Mouse (Mus musculus): Measurements from ENCODE around the gene Aida. TPM values are rescaled to one million over a fixed set of nuclear protein-coding genes. Genes with fewer than 3 reads are reported as not detected.
A peak's percentile ranks its signal among the peaks of the same experiment; 100 is the strongest.

Gene Aida
- polyA plus RNA-seq, 1 experiment from 2014 or later = 22.6 TPM

GRCm38 (mm10) chr1:183274385-183274784 lies 22.0 kb upstream of the Aida start:
- no peak overlapping the region for H3K27ac ChIP-seq (ENCODE audit: low read length)
- no peak overlapping the region for H3K4me2 ChIP-seq (ENCODE audit: low read depth, low read length)
- WGBS = 48% methylated on average over 3 of the region's 3 CpGs
- peaks cover 4% of the 10 kb centered on the region for H3K36me3 ChIP-seq (ENCODE audit: control insufficient read depth, insufficient read depth, low read length)
- H3K9me3 ChIP-seq (ENCODE audit: control insufficient read depth, low read length) = no peaks in the 10 kb centered on the region
- ATAC-seq = peak; percentile 71; the same call in 1 of the 2 replicates
- no peaks in the 10 kb centered on the region for H3K27me3 ChIP-seq (replicated peaks; ENCODE audit: control insufficient read depth, insufficient read depth, low read length)
- H3K4me1 ChIP-seq (ENCODE audit: control insufficient read depth, insufficient read depth, low read length) = no peaks in the 10 kb centered on the region
- no peak overlapping the region for H3K4me3 ChIP-seq (ENCODE audit: low read length)
- no peak overlapping the region for H3K9ac ChIP-seq (ENCODE audit: low read depth, low read length)

GRCm38 (mm10) chr1:183275763-183276162 lies 20.6 kb upstream of the Aida start:
- no peak overlapping the region for H3K27ac ChIP-seq (ENCODE audit: low read length)
- 63% methylated on average over 5 of the region's 5 CpGs for whole genome bisulfite sequencing
- peaks cover 4% of the 10 kb centered on the region for H3K36me3 ChIP-seq (ENCODE audit: control insufficient read depth, insufficient read depth, low read length)
- no peaks in the 10 kb centered on the region for H3K4me1 ChIP-seq (ENCODE audit: control insufficient read depth, insufficient read depth, low read length)
- H3K9ac ChIP-seq (ENCODE audit: low read depth, low read length) = no peak overlapping the region
- no peak for ATAC-seq
- no peaks in the 10 kb centered on the region for H3K27me3 ChIP-seq (replicated peaks; ENCODE audit: control insufficient read depth, insufficient read depth, low read length)
- no peaks in the 10 kb centered on the region for H3K9me3 ChIP-seq (ENCODE audit: control insufficient read depth, low read length)
- H3K4me3 ChIP-seq (ENCODE audit: low read length) = no peak overlapping the region
- H3K4me2 ChIP-seq (ENCODE audit: low read depth, low read length) = no peak overlapping the region

GRCm38 (mm10) chr1:183288351-183288750 lies 8.0 kb upstream of the Aida start:
- Histone ChIP-seq H3K4me3 (ENCODE audit: low read length) (no peak overlapping the region), H3K36me3 (ENCODE audit: control insufficient read depth, insufficient read depth, low read length) (peaks cover 30% of the 10 kb centered on the region), H3K9me3 (ENCODE audit: control insufficient read depth, low read length) (no peaks in the 10 kb centered on the region), H3K27me3 (replicated peaks; ENCODE audit: control insufficient read depth, insufficient read depth, low read length) (no peaks in the 10 kb centered on the region), H3K4me1 (ENCODE audit: control insufficient read depth, insufficient read depth, low read length) (no peaks in the 10 kb centered on the region), H3K27ac (ENCODE audit: low read length) (no peak overlapping the region), H3K4me2 (ENCODE audit: low read depth, low read length) (no peak overlapping the region), H3K9ac (ENCODE audit: low read depth, low read length) (no peak overlapping the region)
- no peak for ATAC-seq
- 87% methylated on average over 3 of the region's 3 CpGs for WGBS

GRCm38 (mm10) chr1:183289576-183289975 lies 6.8 kb upstream of the Aida start:
- H3K27me3 ChIP-seq (replicated peaks; ENCODE audit: control insufficient read depth, insufficient read depth, low read length) = no peaks in the 10 kb centered on the region
- no peak overlapping the region for H3K4me2 ChIP-seq (ENCODE audit: low read depth, low read length)
- H3K9ac ChIP-seq (ENCODE audit: low read depth, low read length) = no peak overlapping the region
- no peaks in the 10 kb centered on the region for H3K9me3 ChIP-seq (ENCODE audit: control insufficient read depth, low read length)
- H3K36me3 ChIP-seq (ENCODE audit: control insufficient read depth, insufficient read depth, low read length) = peaks cover 25% of the 10 kb centered on the region
- no peaks in the 10 kb centered on the region for H3K4me1 ChIP-seq (ENCODE audit: control insufficient read depth, insufficient read depth, low read length)
- H3K4me3 ChIP-seq (ENCODE audit: low read length) = no peak overlapping the region
- H3K27ac ChIP-seq (ENCODE audit: low read length) = no peak overlapping the region
- ATAC-seq = no peak
- 95% methylated on average over 4 of the region's 4 CpGs for WGBS

GRCm38 (mm10) chr1:183296877-183297383 lies 540 bp downstream of the Aida start, which contains the start of gene Brox:
Brox (minus strand) TSS chr1:183297269.
- WGBS = under 1% methylated on average over 39 of the region's 39 CpGs
- Histone ChIP-seq H3K27me3 (replicated peaks; ENCODE audit: control insufficient read depth, insufficient read depth, low read length) (no peaks in the 10 kb centered on the region), H3K9me3 (ENCODE audit: control insufficient read depth, low read length) (no peaks in the 10 kb centered on the region), H3K36me3 (ENCODE audit: control insufficient read depth, insufficient read depth, low read length) (no peaks in the 10 kb centered on the region), H3K27ac (ENCODE audit: low read length) (peak within 1 kb of the TSS; percentile 32), H3K4me1 (ENCODE audit: control insufficient read depth, insufficient read depth, low read length) (no peaks in the 10 kb centered on the region), H3K4me3 (ENCODE audit: low read length) (peak within 1 kb of the TSS; percentile 56), H3K4me2 (ENCODE audit: low read depth, low read length) (peak within 1 kb of the TSS; percentile 54), H3K9ac (ENCODE audit: low read depth, low read length) (peak within 1 kb of the TSS; percentile 67)
- ATAC-seq = peak; percentile 94

GRCm38 (mm10) chr1:183297473-183297885 lies 1.1 kb downstream of the Aida start:
- H3K4me3 ChIP-seq (ENCODE audit: low read length) = peak overlapping the region; percentile 56
- no peaks in the 10 kb centered on the region for H3K9me3 ChIP-seq (ENCODE audit: control insufficient read depth, low read length)
- no peaks in the 10 kb centered on the region for H3K4me1 ChIP-seq (ENCODE audit: control insufficient read depth, insufficient read depth, low read length)
- no peaks in the 10 kb centered on the region for H3K27me3 ChIP-seq (replicated peaks; ENCODE audit: control insufficient read depth, insufficient read depth, low read length)
- H3K27ac ChIP-seq (ENCODE audit: low read length) = peak overlapping the region; percentile 32
- no peaks in the 10 kb centered on the region for H3K36me3 ChIP-seq (ENCODE audit: control insufficient read depth, insufficient read depth, low read length)
- under 1% methylated on average over 26 of the region's 30 CpGs for WGBS
- H3K4me2 ChIP-seq (ENCODE audit: low read depth, low read length) = peak overlapping the region; percentile 54
- H3K9ac ChIP-seq (ENCODE audit: low read depth, low read length) = peak overlapping the region; percentile 67
- ATAC-seq = peak; percentile 62; the same call in 1 of the 2 replicates

GRCm38 (mm10) chr1:183297886-183298489 lies 1.6 kb downstream of the Aida start:
- WGBS = under 1% methylated on average over 20 of the region's 20 CpGs

GRCm38 (mm10) chr1:183299161-183299560 lies 2.8 kb downstream of the Aida start:
- 88% methylated on average over 6 of the region's 6 CpGs for WGBS
- no peak for ATAC-seq
- Histone ChIP-seq H3K9ac (ENCODE audit: low read depth, low read length) (no peak overlapping the region), H3K4me3 (ENCODE audit: low read length) (no peak overlapping the region), H3K36me3 (ENCODE audit: control insufficient read depth, insufficient read depth, low read length) (no peaks in the 10 kb centered on the region), H3K4me1 (ENCODE audit: control insufficient read depth, insufficient read depth, low read length) (no peaks in the 10 kb centered on the region), H3K27me3 (replicated peaks; ENCODE audit: control insufficient read depth, insufficient read depth, low read length) (no peaks in the 10 kb centered on the region), H3K27ac (ENCODE audit: low read length) (no peak overlapping the region), H3K4me2 (ENCODE audit: low read depth, low read length) (no peak overlapping the region), H3K9me3 (ENCODE audit: control insufficient read depth, low read length) (no peaks in the 10 kb centered on the region)

More at GRCm38 (mm10) chr1:183297886-183298489, 1.6 kb downstream of the Aida start:
- Histone ChIP-seq H3K9me3 (ENCODE audit: control insufficient read depth, low read length) (no peaks in the 10 kb centered on the region), H3K36me3 (ENCODE audit: control insufficient read depth, insufficient read depth, low read length) (no peaks in the 10 kb centered on the region), H3K27ac (ENCODE audit: low read length) (peak overlapping the region; percentile 32), H3K4me3 (ENCODE audit: low read length) (peak overlapping the region; percentile 56), H3K4me2 (ENCODE audit: low read depth, low read length) (peak overlapping the region; percentile 54), H3K27me3 (replicated peaks; ENCODE audit: control insufficient read depth, insufficient read depth, low read length) (no peaks in the 10 kb centered on the region), H3K4me1 (ENCODE audit: control insufficient read depth, insufficient read depth, low read length) (no peaks in the 10 kb centered on the region), H3K9ac (ENCODE audit: low read depth, low read length) (peak overlapping the region; percentile 67)
- peak; percentile 19 for ATAC-seq

GRCm38 (mm10) chr1:183307555-183307954 lies 11.2 kb downstream of the Aida start:
- H3K9ac ChIP-seq (ENCODE audit: low read depth, low read length) = no peak overlapping the region
- no peaks in the 10 kb centered on the region for H3K9me3 ChIP-seq (ENCODE audit: control insufficient read depth, low read length)

More at GRCm38 (mm10) chr1:183307555-183307954, 11.2 kb downstream of the Aida start:
- ATAC-seq = no peak
- Histone ChIP-seq H3K27me3 (replicated peaks; ENCODE audit: control insufficient read depth, insufficient read depth, low read length) (no peaks in the 10 kb centered on the region), H3K36me3 (ENCODE audit: control insufficient read depth, insufficient read depth, low read length) (no peaks in the 10 kb centered on the region), H3K4me3 (ENCODE audit: low read length) (no peak overlapping the region), H3K4me2 (ENCODE audit: low read depth, low read length) (no peak overlapping the region), H3K4me1 (ENCODE audit: control insufficient read depth, insufficient read depth, low read length) (no peaks in the 10 kb centered on the region), H3K27ac (ENCODE audit: low read length) (no peak overlapping the region)
- WGBS = 83% methylated on average over 3 of the region's 3 CpGs

All from intestine, embryonic 16.5 days (tissue).